Mouse (Mus musculus): ENCODE measurements around the gene Slc6a19. TPM values are rescaled to one million over a fixed set of nuclear protein-coding genes. Genes with fewer than 3 reads are reported as not detected.

Slc6a19 gene
- polyA plus RNA-seq, 1 experiment from 2014 or later, result 0.40 TPM

GRCm38 (mm10) chr13:73688934-73689333, 15.7 kb downstream of the Slc6a19 start:
- WGBS, result 84% methylated on average over 4 of the region's 4 CpGs
- Histone ChIP-seq H3K4me1 (no peaks in the 10 kb centered on the region), H3K9ac (replicated peaks) (no peak overlapping the region), H3K9me3 (replicated peaks) (no peaks in the 10 kb centered on the region), H3K36me3 (no peaks in the 10 kb centered on the region), H3K27me3 (replicated peaks) (no peaks in the 10 kb centered on the region), H3K4me3 (replicated peaks) (no peak overlapping the region), H3K4me2 (no peak overlapping the region), H3K27ac (replicated peaks) (no peak overlapping the region)
- ATAC-seq (ENCODE audit: low FRiP score), result no peak

GRCm38 (mm10) chr13:73687601-73688000, 17.1 kb downstream of the Slc6a19 start:
- Histone ChIP-seq H3K4me2 (no peak overlapping the region), H3K9me3 (replicated peaks) (no peaks in the 10 kb centered on the region), H3K4me3 (replicated peaks) (no peak overlapping the region), H3K9ac (replicated peaks) (no peak overlapping the region), H3K4me1 (no peaks in the 10 kb centered on the region), H3K27me3 (replicated peaks) (no peaks in the 10 kb centered on the region), H3K27ac (replicated peaks) (no peak overlapping the region), H3K36me3 (no peaks in the 10 kb centered on the region)
- WGBS, result 72% methylated on average over 3 of the region's 3 CpGs
- no peak for ATAC-seq (ENCODE audit: low FRiP score)

GRCm38 (mm10) chr13:73685502-73685901, 19.2 kb downstream of the Slc6a19 start:
- WGBS, result 87% methylated on average over 6 of the region's 6 CpGs

GRCm38 (mm10) chr13:73684412-73684811, 20.3 kb downstream of the Slc6a19 start:
- Histone ChIP-seq H3K4me3 (replicated peaks) (no peak overlapping the region), H3K27ac (replicated peaks) (no peak overlapping the region), H3K27me3 (replicated peaks) (no peaks in the 10 kb centered on the region), H3K36me3 (no peaks in the 10 kb centered on the region), H3K9ac (replicated peaks) (no peak overlapping the region), H3K4me1 (no peaks in the 10 kb centered on the region), H3K9me3 (replicated peaks) (no peaks in the 10 kb centered on the region), H3K4me2 (no peak overlapping the region)
- no peak for ATAC-seq (ENCODE audit: low FRiP score)
- WGBS, result 87% methylated on average over 1 of the region's 1 CpGs

More at GRCm38 (mm10) chr13:73685502-73685901, 19.2 kb downstream of the Slc6a19 start:
- no peak for ATAC-seq (ENCODE audit: low FRiP score)
- Histone ChIP-seq H3K27me3 (replicated peaks) (no peaks in the 10 kb centered on the region), H3K4me2 (no peak overlapping the region), H3K4me3 (replicated peaks) (no peak overlapping the region), H3K9ac (replicated peaks) (no peak overlapping the region), H3K9me3 (replicated peaks) (no peaks in the 10 kb centered on the region), H3K36me3 (no peaks in the 10 kb centered on the region), H3K27ac (replicated peaks) (no peak overlapping the region), H3K4me1 (no peaks in the 10 kb centered on the region)

- no peaks in the 10 kb centered on the region for H3K36me3 ChIP-seq
- H3K9me3 ChIP-seq (replicated peaks), result no peaks in the 10 kb centered on the region
- H3K27ac ChIP-seq (replicated peaks), result no peak overlapping the region
- H3K9ac ChIP-seq (replicated peaks), result no peak overlapping the region
- no peak overlapping the region for H3K4me2 ChIP-seq
- no peak overlapping the region for H3K4me3 ChIP-seq (replicated peaks)
- 90% methylated on average over 11 of the region's 11 CpGs for WGBS
- H3K27me3 ChIP-seq (replicated peaks), result no peaks in the 10 kb centered on the region
- ATAC-seq (ENCODE audit: low FRiP score), result no peak
- H3K4me1 ChIP-seq, result no peaks in the 10 kb centered on the region
These were observed 21.0 kb downstream of the Slc6a19 start for GRCm38 (mm10) chr13:73683682-73684081.

GRCm38 (mm10) chr13:73682226-73682625, 22.4 kb downstream of the Slc6a19 start:
- H3K4me3 ChIP-seq (replicated peaks), result no peak overlapping the region
- no peaks in the 10 kb centered on the region for H3K4me1 ChIP-seq
- no peak overlapping the region for H3K4me2 ChIP-seq
- no peak overlapping the region for H3K9ac ChIP-seq (replicated peaks)
- H3K9me3 ChIP-seq (replicated peaks), result no peaks in the 10 kb centered on the region
- ATAC-seq (ENCODE audit: low FRiP score), result no peak
- no peaks in the 10 kb centered on the region for H3K27me3 ChIP-seq (replicated peaks)
- 91% methylated on average over 2 of the region's 2 CpGs for WGBS
- no peaks in the 10 kb centered on the region for H3K36me3 ChIP-seq
- no peak overlapping the region for H3K27ac ChIP-seq (replicated peaks)

- H3K27me3 ChIP-seq (replicated peaks), result no peaks in the 10 kb centered on the region
- H3K9ac ChIP-seq (replicated peaks), result no peak overlapping the region
- no peak overlapping the region for H3K27ac ChIP-seq (replicated peaks)
- WGBS, result 24% methylated on average over 1 of the region's 1 CpGs
- no peak overlapping the region for H3K4me3 ChIP-seq (replicated peaks)
- H3K4me1 ChIP-seq, result no peaks in the 10 kb centered on the region
- no peak overlapping the region for H3K4me2 ChIP-seq
- H3K9me3 ChIP-seq (replicated peaks), result no peaks in the 10 kb centered on the region
- no peak for ATAC-seq (ENCODE audit: low FRiP score)
- H3K36me3 ChIP-seq, result no peaks in the 10 kb centered on the region
These were observed 24.3 kb downstream of the Slc6a19 start for GRCm38 (mm10) chr13:73680394-73680793.

- no peaks in the 10 kb centered on the region for H3K36me3 ChIP-seq
- 78% methylated on average over 2 of the region's 2 CpGs for WGBS
- H3K4me1 ChIP-seq, result no peaks in the 10 kb centered on the region
- H3K9me3 ChIP-seq (replicated peaks), result no peaks in the 10 kb centered on the region
- H3K27me3 ChIP-seq (replicated peaks), result no peaks in the 10 kb centered on the region
- ATAC-seq (ENCODE audit: low FRiP score), result no peak
- no peak overlapping the region for H3K9ac ChIP-seq (replicated peaks)
- no peak overlapping the region for H3K4me2 ChIP-seq
- H3K27ac ChIP-seq (replicated peaks), result no peak overlapping the region
- H3K4me3 ChIP-seq (replicated peaks), result no peak overlapping the region
These were observed 25.4 kb downstream of the Slc6a19 start for GRCm38 (mm10) chr13:73679311-73679710.

- Histone ChIP-seq H3K4me3 (replicated peaks) (no peak within 1 kb of the TSS), H3K4me2 (no peak within 1 kb of the TSS), H3K27ac (replicated peaks) (no peak within 1 kb of the TSS), H3K4me1 (no peaks in the 10 kb centered on the region), H3K36me3 (no peaks in the 10 kb centered on the region), H3K27me3 (replicated peaks) (no peaks in the 10 kb centered on the region), H3K9ac (replicated peaks) (no peak within 1 kb of the TSS), H3K9me3 (replicated peaks) (no peaks in the 10 kb centered on the region)
- no peak for ATAC-seq (ENCODE audit: low FRiP score)
- 80% methylated on average over 3 of the region's 3 CpGs for WGBS
These were observed 26.8 kb downstream of the Slc6a19 start, which contains the start of gene Slc6a18 for GRCm38 (mm10) chr13:73677853-73678252. Gene Slc6a18 (minus strand): TSS chr13:73678023.

GRCm38 (mm10) chr13:73675161-73675560, 29.5 kb downstream of the Slc6a19 start:
- no peak overlapping the region for H3K27ac ChIP-seq (replicated peaks)
- WGBS, result 92% methylated on average over 7 of the region's 7 CpGs
- no peaks in the 10 kb centered on the region for H3K36me3 ChIP-seq
- H3K9me3 ChIP-seq (replicated peaks), result no peaks in the 10 kb centered on the region
- no peak overlapping the region for H3K4me3 ChIP-seq (replicated peaks)
- no peaks in the 10 kb centered on the region for H3K27me3 ChIP-seq (replicated peaks)
- H3K4me2 ChIP-seq, result no peak overlapping the region
- no peak for ATAC-seq (ENCODE audit: low FRiP score)
- no peak overlapping the region for H3K9ac ChIP-seq (replicated peaks)
- no peaks in the 10 kb centered on the region for H3K4me1 ChIP-seq

- Histone ChIP-seq H3K4me3 (replicated peaks) (no peak overlapping the region), H3K27me3 (replicated peaks) (no peaks in the 10 kb centered on the region; the same call in 1 of the 2 replicates), H3K27ac (replicated peaks) (no peak overlapping the region), H3K36me3 (no peaks in the 10 kb centered on the region), H3K4me1 (no peaks in the 10 kb centered on the region), H3K9me3 (replicated peaks) (no peaks in the 10 kb centered on the region), H3K9ac (replicated peaks) (no peak overlapping the region), H3K4me2 (no peak overlapping the region)
- no peak for ATAC-seq (ENCODE audit: low FRiP score)
- WGBS, result 78% methylated on average over 2 of the region's 2 CpGs
These were observed 44.4 kb downstream of the Slc6a19 start for GRCm38 (mm10) chr13:73660163-73660695.

GRCm38 (mm10) chr13:73658953-73659352, 45.7 kb downstream of the Slc6a19 start:
- Histone ChIP-seq H3K27me3 (replicated peaks) (no peaks in the 10 kb centered on the region; the same call in 1 of the 2 replicates), H3K36me3 (no peaks in the 10 kb centered on the region), H3K27ac (replicated peaks) (no peak overlapping the region), H3K9ac (replicated peaks) (no peak overlapping the region), H3K4me2 (no peak overlapping the region), H3K9me3 (replicated peaks) (no peaks in the 10 kb centered on the region), H3K4me3 (replicated peaks) (no peak overlapping the region), H3K4me1 (no peaks in the 10 kb centered on the region)
- whole genome bisulfite sequencing, result 49% methylated on average over 2 of the region's 2 CpGs
- ATAC-seq (ENCODE audit: low FRiP score), result no peak

All from neural tube, embryonic 15.5 days (tissue).